Mouse (Mus musculus): ENCODE measurements around the gene Gm10135.

GRCm38 (mm10) chr5:72960096-72960495, 14.4 kb downstream of the Gm10135 start:
- TF ChIP-seq CTCF (conservative IDR thresholded peaks at IDR 0.05; ENCODE audit: insufficient read depth, insufficient read length, low read depth, low read length) (no peak; the same call in 1 of the 2 replicates), POLR2A (IDR thresholded peaks at IDR 0.05; ENCODE audit: low read depth, low read length) (no peak)
